ENCODE assay signal across 11 mouse cellular contexts in the genomic region with DNA sequence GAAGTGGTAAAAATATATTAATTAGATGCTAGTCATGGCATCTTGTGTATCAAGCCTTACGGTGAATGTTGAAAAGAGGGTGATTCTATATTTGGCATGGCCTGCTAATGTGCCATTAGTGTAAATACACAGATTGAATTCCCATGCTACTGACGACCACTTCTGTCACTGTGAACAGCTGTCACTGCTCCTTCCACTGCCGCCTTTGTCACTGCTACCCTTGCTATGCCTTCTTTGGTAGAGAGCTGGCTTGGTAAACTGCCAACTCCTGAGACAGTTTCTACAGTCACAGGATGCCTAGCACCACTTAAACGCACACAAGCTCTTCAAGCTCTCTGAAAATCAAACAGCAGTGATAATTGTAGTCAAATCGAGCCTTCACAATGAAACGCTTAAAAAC.
DNase-seq lines count a peak whose midpoint lies in the region; ATAC-seq lines count a peak whose summit lies in the region.
"Had no signal": no experiment of that assay in that cellular context is flagged by ENCODE, and none has a peak within 500 bp of the region (broad histone marks: within the 10 kb centered on the region; RNA-seq: fewer than 3 reads in every experiment).

No protein-coding gene starts in this region.

- no peak overlapping the region for H3K4me2 ChIP-seq in heart, embryonic 11.5 days

- H3K27me3 ChIP-seq in heart, embryonic 11.5 days (ENCODE audit: control insufficient read depth, insufficient read depth, low read length): no peaks in the 10 kb centered on the region
- H3K27me3 ChIP-seq: CH12.LX had no signal

- no peaks in the 10 kb centered on the region for H3K36me3 ChIP-seq in heart, embryonic 11.5 days (ENCODE audit: control insufficient read depth, insufficient read depth, low read length)

- no peak overlapping the region for H3K4me3 ChIP-seq in heart, embryonic 11.5 days (ENCODE audit: low read depth, low read length)
- H3K4me3 ChIP-seq: erythroblast, embryonic 14.5 days had no signal

- DNase-seq in heart, adult 11 months: no peak
- DNase-seq in right cerebral cortex, adult 18-20 months: peak; percentile 19
- DNase-seq in right cerebral cortex, postnatal 25 days: no peak
- DNase-seq in lung, postnatal 10 days: peak; percentile 36
- DNase-seq in adrenal gland, adult 18-20 months (ENCODE audit: low spot score in 2 of 2): no peak
- DNase-seq in Muller cell, postnatal 12 days (ENCODE audit: inconsistent ontology term): no peak
- no peak for DNase-seq in spleen, adult 18-20 months
- DNase-seq: cerebellum, adult 9-10 months had no signal

- H3K9me3 ChIP-seq in heart, embryonic 11.5 days (replicated peaks; ENCODE audit: control insufficient read depth, low read length): no peaks in the 10 kb centered on the region

- WGBS in heart, embryonic 11.5 days (ENCODE audit: insufficient replicate concordance): 34% methylated on average over 6 of the region's 6 CpGs

- ATAC-seq in heart, embryonic 11.5 days (replicated peaks; ENCODE audit: insufficient number of reproducible peaks, low FRiP score, low TSS enrichment): peak; percentile 63; the same call in 1 of the 2 replicates

- H3K9ac ChIP-seq in heart, embryonic 11.5 days (ENCODE audit: low read depth, low read length): no peak overlapping the region

- peak overlapping the region; percentile 73 for H3K27ac ChIP-seq in heart, embryonic 11.5 days (ENCODE audit: low read depth, low read length)

- peaks cover 3% of the 10 kb centered on the region for H3K4me1 ChIP-seq in heart, embryonic 11.5 days (ENCODE audit: control insufficient read depth, insufficient read depth, low read length)

Comparison
In these comparisons a context has a peak if more than half of its experiments do, and no peak if none do; other contexts are left out.
1. DNase-seq: peak in right cerebral cortex, adult 18-20 months (single experiment) and lung, postnatal 10 days (single experiment); none in heart, adult 11 months (single experiment), right cerebral cortex, postnatal 25 days (single experiment), adrenal gland, adult 18-20 months (0 of 2), Muller cell, postnatal 12 days (single experiment) and spleen, adult 18-20 months (0 of 2).